Mouse (Mus musculus) limb, embryonic 11.5 days (tissue): ENCODE measurements around the gene Ccdc136. TPM values are rescaled to one million over a fixed set of nuclear protein-coding genes. Genes with fewer than 3 reads are reported as not detected.
A peak's percentile ranks its signal among the peaks of the same experiment; 100 is the strongest.
"Not testable (repeated sequence)": the region's sequence is repeated elsewhere in the genome, so short reads cannot be mapped to it uniquely, and the experiment has no call there.

Experiments used
- ATAC-seq: fragments of 200-750 bp; cut with Nextera tagmentation; 2 replicates; pipeline ENCODE4 v1.8.0; 2017; ENCODE audit warnings: low read depth; ENCODE audit not compliant: insufficient number of reproducible peaks, low FRiP score, low TSS enrichment
- DNase-seq: peaks from one replicate; pipeline ENCODE4 v3.0.0-alpha.2; 2015; ENCODE audit warnings: low spot score
- H3K27ac ChIP-seq: fragments of 300-500 bp; sonication (generic); replicated peaks from 2 replicates; pipeline ENCODE4 v1.5.1; 2014; ENCODE audit warnings: low read depth, mild to moderate bottlenecking, low read length
- H3K27me3 ChIP-seq: fragments of 300-500 bp; sonication (generic); 2 replicates; pipeline ENCODE4 v1.6.1; 2014; ENCODE audit warnings: mild to moderate bottlenecking, low read length, mixed read lengths; ENCODE audit not compliant: control insufficient read depth, insufficient read depth
- H3K36me3 ChIP-seq: fragments of 300-500 bp; sonication (generic); 2 replicates; pipeline ENCODE4 v1.6.1; 2014; ENCODE audit warnings: mild to moderate bottlenecking, low read length, moderate library complexity, mixed read lengths; ENCODE audit not compliant: control insufficient read depth, insufficient read depth
- H3K4me1 ChIP-seq: fragments of 300-500 bp; sonication (generic); 2 replicates; pipeline ENCODE4 v1.6.1; 2014; ENCODE audit warnings: low read length, mixed read lengths; ENCODE audit not compliant: control insufficient read depth, insufficient read depth
- H3K4me2 ChIP-seq: fragments of 300-500 bp; sonication (generic); 2 replicates; pipeline ENCODE4 v1.6.1; 2014; ENCODE audit warnings: low read depth, mild to moderate bottlenecking, moderate library complexity; ENCODE audit not compliant: severe bottlenecking
- H3K4me3 ChIP-seq: fragments of 300-500 bp; sonication (generic); 2 replicates; pipeline ENCODE4 v1.5.1; 2014; ENCODE audit warnings: low read depth, low read length
- H3K9ac ChIP-seq: fragments of 300-500 bp; sonication (generic); 2 replicates; pipeline ENCODE4 v1.6.1; 2014; ENCODE audit warnings: mild to moderate bottlenecking, low read length
- H3K9me3 ChIP-seq: fragments of 300-500 bp; sonication (generic); 2 replicates; pipeline ENCODE4 v1.6.1; 2016; ENCODE audit warnings: low read length; ENCODE audit not compliant: control insufficient read depth
- WGBS: fragments of 180-500 bp; shearing (Covaris S2); extraction: QIAGEN DNeasy Blood & Tissue Kit; methylation state at CpG from one replicate; pipeline ENCODE4 v1.1.7; 2014; 5-methylcytosine and 5-hydroxymethylcytosine counted together
- polyA plus RNA-seq: library from polyadenylated mRNA; unstranded; fragments of >200 nt; fragmentation: Nextera tagmentation; extraction: Ambion mirVana; gene quantifications from 2 replicates; pipeline ENCODE4 v1.2.1, GENCODE M21; 2014

The Ccdc136 gene
- polyA plus RNA-seq, 1 experiment from 2014 or later, result 37.1 TPM

DNA sequence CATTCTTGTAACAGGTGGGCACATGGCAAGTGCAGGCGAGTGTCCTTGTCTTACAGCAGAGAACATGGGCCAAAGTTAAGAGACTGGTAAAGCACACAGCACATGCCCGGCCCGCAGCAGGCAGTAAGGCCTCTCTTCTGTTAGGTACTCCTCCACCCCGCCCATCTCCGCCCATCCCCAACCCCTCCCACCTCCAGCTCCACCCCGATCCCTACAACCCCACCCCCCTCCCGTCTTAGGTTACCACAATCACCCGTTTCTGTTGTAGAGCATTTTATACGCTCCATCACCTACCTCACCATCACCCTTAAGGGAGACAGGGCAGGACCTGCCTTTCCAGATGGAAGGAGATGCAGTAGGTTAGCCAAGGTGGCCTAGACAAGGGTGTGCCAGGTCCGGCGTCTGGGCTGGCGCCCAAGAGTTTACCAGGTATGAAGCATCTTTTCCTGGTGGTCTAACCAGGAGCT lies 8.0 kb upstream of the Ccdc136 start, which contains the start of gene Opn1sw:
Opn1sw (minus strand) TSS at position 417 of the 467 bp plus-strand sequence.
- ATAC-seq (peak; percentile 49; the same call in 1 of the 2 replicates), DNase-seq (peak; percentile 64)
- Histone ChIP-seq H3K4me2 (peak within 1 kb of the TSS; percentile 47), H3K9ac (no peak within 1 kb of the TSS), H3K27me3 (no peaks in the 10 kb centered on the region), H3K36me3 (no peaks in the 10 kb centered on the region), H3K9me3 (no peaks in the 10 kb centered on the region), H3K4me3 (peak within 1 kb of the TSS; percentile 26), H3K27ac (no peak within 1 kb of the TSS), H3K4me1 (peaks cover 14% of the 10 kb centered on the region)
- 2% methylated on average over 12 of the region's 12 CpGs for WGBS

DNA sequence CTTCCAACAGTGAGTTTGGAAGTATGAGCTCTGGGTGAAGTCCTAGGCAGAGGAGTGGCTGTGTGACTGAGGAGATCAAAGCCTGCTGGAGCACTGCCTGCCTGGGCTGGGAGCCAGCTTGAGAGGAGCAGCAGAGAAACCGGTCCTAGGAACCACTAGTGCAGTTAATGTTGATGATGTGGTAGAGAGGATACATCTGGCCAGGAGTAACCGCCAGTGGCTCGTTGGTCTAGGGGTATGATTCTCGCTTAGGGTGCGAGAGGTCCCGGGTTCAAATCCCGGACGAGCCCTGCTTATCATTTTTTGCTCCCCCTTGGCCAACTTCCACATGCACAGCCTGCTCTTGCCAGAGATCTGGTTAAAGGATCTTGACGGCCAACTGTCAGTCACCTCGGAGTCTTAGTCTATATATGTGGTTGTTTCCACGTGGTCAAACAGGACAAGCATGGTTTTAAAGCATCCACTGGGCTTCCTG lies 7.5 kb upstream of the Ccdc136 start:
- Histone ChIP-seq H3K9me3 (no peaks in the 10 kb centered on the region), H3K4me1 (peaks cover 14% of the 10 kb centered on the region), H3K4me3 (peak overlapping the region; percentile 26), H3K36me3 (no peaks in the 10 kb centered on the region), H3K27ac (no peak overlapping the region), H3K27me3 (no peaks in the 10 kb centered on the region), H3K9ac (no peak overlapping the region), H3K4me2 (peak overlapping the region; percentile 47)
- ATAC-seq, result peak; percentile 48; the same call in 1 of the 2 replicates
- WGBS, result 12% methylated on average over 11 of the region's 11 CpGs
- peak; percentile 76 for DNase-seq

DNA sequence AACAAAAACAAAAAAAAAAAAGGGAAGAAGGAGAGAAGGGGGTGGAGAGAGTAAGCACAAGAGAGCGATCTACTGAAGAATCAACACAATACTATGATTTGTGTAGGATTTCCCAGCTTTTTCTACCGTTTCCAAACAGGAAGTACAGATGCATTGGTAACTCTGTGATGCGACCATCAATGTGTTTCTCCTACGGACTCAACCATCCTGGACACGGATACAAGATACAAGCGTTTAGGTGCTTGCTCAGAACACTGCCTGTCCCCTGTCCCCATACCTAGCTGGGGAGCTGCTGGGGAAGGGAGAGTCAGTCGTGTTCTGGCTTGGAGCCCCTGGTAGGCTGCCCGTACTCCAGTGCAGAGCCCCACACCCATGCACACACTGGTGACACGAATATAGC lies 6.7 kb upstream of the Ccdc136 start:
- 57% methylated on average over 9 of the region's 9 CpGs for WGBS

DNA sequence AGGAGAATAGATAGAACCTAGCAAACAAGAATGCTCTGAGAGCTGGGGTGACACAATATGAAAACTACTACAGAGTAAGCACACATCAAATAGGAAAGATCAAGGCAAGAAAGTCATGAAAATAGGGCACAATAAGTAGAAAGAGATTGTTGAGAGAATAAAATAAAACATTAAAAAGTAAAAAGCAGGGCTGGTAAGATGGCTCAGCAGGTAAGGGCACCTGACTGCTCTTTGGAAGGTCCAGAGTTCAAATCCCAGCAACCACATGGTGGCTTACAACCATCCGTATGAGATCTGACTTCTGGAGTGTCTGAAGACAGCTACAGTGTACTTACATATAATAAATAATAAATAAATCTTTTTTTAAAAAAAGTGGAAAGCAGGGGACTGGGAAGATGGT lies 5.6 kb upstream of the Ccdc136 start:
- H3K4me1 ChIP-seq, result peaks cover 14% of the 10 kb centered on the region
- not testable (repeated sequence) for H3K4me3 ChIP-seq, H3K36me3 ChIP-seq, H3K4me2 ChIP-seq, H3K27me3 ChIP-seq, DNase-seq, H3K9me3 ChIP-seq, H3K27ac ChIP-seq, ATAC-seq, H3K9ac ChIP-seq
- 89% methylated on average over 1 of the region's 1 CpGs for WGBS

More for the DNA sequence above, 6.7 kb upstream of the Ccdc136 start:
- Histone ChIP-seq H3K4me3 (no peak overlapping the region), H3K9ac (no peak overlapping the region), H3K27me3 (no peaks in the 10 kb centered on the region), H3K36me3 (no peaks in the 10 kb centered on the region), H3K4me1 (peaks cover 14% of the 10 kb centered on the region), H3K9me3 (no peaks in the 10 kb centered on the region), H3K4me2 (no peak overlapping the region), H3K27ac (no peak overlapping the region)
- ATAC-seq (no peak), DNase-seq (no peak)

DNA sequence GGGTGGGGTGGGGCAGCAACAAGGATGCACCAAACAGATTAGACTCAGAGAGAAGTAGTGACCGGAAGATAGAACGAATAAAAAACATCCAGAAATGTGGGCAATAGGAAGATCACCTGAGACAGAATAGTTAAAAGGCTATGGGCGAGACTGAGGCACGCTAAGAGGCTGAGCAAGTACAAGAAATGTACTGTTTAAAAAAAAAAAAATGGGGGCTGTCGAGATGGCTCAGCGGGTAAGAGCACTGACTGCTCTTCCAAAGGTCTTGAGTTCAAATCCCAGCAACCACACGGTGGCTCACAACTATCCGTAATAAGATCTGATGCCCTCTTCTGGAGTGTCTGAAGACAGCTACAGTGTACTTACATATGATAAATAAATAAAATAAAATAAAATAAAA lies 4.9 kb upstream of the Ccdc136 start:
- H3K4me3 ChIP-seq, H3K36me3 ChIP-seq, ATAC-seq, H3K27me3 ChIP-seq, H3K9ac ChIP-seq, H3K27ac ChIP-seq, H3K9me3 ChIP-seq, DNase-seq, H3K4me2 ChIP-seq: not testable (repeated sequence)
- WGBS, result 73% methylated on average over 8 of the region's 8 CpGs
- peaks cover 11% of the 10 kb centered on the region for H3K4me1 ChIP-seq

DNA sequence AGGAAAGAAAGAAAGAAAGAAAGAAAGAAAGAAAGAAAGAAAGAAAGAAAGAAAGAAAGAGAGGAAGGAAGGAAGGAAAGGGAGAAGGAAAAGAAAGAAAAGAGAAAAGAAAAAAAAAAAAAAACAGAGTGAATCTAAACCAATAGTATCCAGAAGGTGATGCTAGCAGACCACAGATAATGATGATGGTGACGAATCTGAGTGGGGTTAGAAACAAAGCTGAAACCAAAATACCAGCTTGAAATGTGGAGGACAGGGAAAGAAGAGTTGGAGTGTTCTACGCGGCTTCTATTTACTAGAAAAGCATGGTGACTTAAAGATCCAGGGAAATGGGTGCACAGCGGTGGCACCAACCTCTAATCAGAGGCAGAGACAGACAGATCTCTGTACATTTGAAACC lies 4.3 kb upstream of the Ccdc136 start:
- no peak overlapping the region for H3K27ac ChIP-seq
- H3K36me3 ChIP-seq, result no peaks in the 10 kb centered on the region
- ATAC-seq (no peak), DNase-seq (no peak)
- no peak overlapping the region for H3K9ac ChIP-seq
- H3K4me3 ChIP-seq, result no peak overlapping the region
- H3K4me1 ChIP-seq, result peaks cover 7% of the 10 kb centered on the region
- WGBS, result 71% methylated on average over 4 of the region's 4 CpGs
- no peaks in the 10 kb centered on the region for H3K27me3 ChIP-seq
- no peaks in the 10 kb centered on the region for H3K9me3 ChIP-seq
- no peak overlapping the region for H3K4me2 ChIP-seq

DNA sequence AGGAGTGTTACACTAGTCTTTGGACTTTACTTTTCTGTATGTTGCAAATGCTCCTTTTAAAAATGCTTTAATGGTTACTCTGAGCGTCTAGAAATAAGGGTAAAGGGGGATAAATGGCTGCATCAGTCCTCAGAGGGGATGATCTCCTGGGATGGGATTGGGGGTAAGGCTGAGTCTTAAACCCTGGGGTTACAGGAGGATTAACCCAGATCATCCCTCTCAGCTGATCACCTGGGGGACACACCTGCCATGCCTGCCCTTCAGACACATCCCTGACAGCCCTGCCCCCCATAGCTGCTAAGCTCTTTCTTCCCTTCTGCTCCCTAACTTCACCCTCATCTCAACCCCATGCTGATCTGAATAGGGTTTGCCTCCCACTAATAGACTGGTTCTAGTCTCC lies 1.8 kb upstream of the Ccdc136 start:
- Histone ChIP-seq H3K4me2 (no peak overlapping the region), H3K27me3 (no peaks in the 10 kb centered on the region), H3K9ac (no peak overlapping the region), H3K27ac (no peak overlapping the region), H3K36me3 (no peaks in the 10 kb centered on the region), H3K9me3 (no peaks in the 10 kb centered on the region), H3K4me3 (no peak overlapping the region), H3K4me1 (peaks cover 3% of the 10 kb centered on the region; the same call in 1 of the 2 replicates)
- DNase-seq (no peak), ATAC-seq (no peak)
- WGBS, result 60% methylated on average over 1 of the region's 1 CpGs

DNA sequence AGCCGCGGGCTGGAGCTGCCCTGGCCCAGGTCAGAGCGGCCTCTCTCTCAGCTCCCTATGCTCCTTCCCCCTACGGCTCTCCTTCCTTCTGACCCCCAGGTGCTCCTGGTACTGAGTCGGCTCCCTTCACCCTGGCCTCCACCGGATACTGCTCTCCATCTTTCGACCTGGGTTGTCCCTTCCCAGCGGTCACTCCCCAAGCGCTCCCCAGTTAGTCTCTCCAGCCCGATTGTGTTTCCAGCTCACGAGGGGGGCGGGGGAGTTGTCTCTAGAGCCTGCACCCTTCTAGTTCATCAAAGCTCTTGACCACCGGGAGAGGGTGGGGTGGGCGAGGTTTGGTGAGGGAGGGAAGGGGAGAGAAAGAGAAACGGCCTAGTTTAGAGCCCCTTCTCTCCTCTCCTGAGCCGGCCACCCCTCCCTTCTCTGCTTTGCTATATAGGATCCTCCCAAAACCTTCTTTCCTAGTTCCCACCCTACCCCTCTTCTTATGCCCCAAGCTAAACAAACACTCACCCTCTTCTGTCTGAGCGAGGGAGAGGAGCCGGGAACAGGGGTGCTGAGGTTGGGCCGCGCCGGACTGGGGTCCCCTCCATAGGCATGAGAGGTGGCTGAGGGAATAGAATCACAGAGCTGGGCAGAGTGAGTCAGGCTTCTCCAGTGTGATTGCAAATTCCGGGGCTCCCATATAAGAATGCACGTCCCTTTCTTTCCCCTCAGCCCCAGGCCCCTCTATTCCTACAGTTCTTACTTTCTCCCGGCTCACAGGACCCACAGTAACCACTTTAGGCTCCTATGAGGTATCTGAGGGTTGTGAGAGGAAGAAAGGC lies 818 bp downstream of the Ccdc136 start:
- DNase-seq, result no peak
- Histone ChIP-seq H3K9ac (peak overlapping the region; percentile 56), H3K4me2 (peak overlapping the region; percentile 64), H3K27me3 (no peaks in the 10 kb centered on the region), H3K9me3 (no peaks in the 10 kb centered on the region), H3K4me3 (peak overlapping the region; percentile 42), H3K27ac (peak overlapping the region; percentile 51; the same call in 1 of the 2 replicates), H3K4me1 (peaks cover 3% of the 10 kb centered on the region; the same call in 1 of the 2 replicates), H3K36me3 (no peaks in the 10 kb centered on the region)
- ATAC-seq, result peak; percentile 69
- 4% methylated on average over 22 of the region's 24 CpGs for WGBS
